Mouse (Mus musculus) embryonic fibroblast, embryonic 13.5 days (primary cell): ENCODE results near the gene Usf3.

ENCODE experiments used
- CTCF ChIP-seq: IDR thresholded peaks from 2 replicates; pipeline ENCODE4 v1.5.1; 2011; ENCODE audit warnings: mild to moderate bottlenecking, control low read depth, low read length, moderate library complexity, borderline replicate concordance; ENCODE audit not compliant: insufficient read depth
- POLR2A ChIP-seq: IDR thresholded peaks from 2 replicates; pipeline ENCODE4 v1.6.1; 2011; ENCODE audit warnings: low read depth, mild to moderate bottlenecking, control low read depth, low read length, moderate library complexity

DNA sequence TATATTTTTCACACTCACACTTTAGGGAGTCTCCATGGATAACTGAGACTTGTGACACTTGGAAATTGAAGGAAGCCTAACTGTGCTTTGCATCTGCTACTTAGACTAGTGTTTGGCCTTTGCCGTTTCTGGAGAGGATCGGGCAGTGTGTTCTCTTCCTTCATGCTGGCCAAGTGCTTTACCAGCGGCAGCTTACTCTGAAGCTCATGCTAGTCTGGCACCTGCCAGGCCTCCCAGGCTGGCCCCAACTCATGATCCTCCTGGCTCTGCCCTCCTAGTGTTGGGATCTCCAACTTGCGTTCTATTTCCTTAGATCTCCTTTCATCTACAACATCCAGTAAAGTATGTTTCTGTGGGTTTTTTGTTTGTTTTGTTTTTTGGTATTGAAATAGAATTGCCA, 27.1 kb downstream of the Usf3 start:
- TF ChIP-seq POLR2A (no peak), CTCF (no peak)
